ENCODE assay signal across 9 mouse cellular contexts in genomic region chr11:89124411-89124810, GRCm38 (mm10). TPM values are rescaled to one million over a fixed set of nuclear protein-coding genes. Genes with fewer than 3 reads are reported as not detected.
DNase-seq lines count a peak whose midpoint lies in the region; ATAC-seq lines count a peak whose summit lies in the region.
"Had no signal": no experiment of that assay in that cellular context is flagged by ENCODE, and none has a peak within 500 bp of the region (broad histone marks: within the 10 kb centered on the region; RNA-seq: fewer than 3 reads in every experiment).

No protein-coding gene starts in this region.

- no peaks in the 10 kb centered on the region for H3K27me3 ChIP-seq in heart, embryonic 15.5 days
- H3K27me3 ChIP-seq in embryonic facial prominence, embryonic 10.5 days (replicated peaks; ENCODE audit: low read depth, poor library complexity, severe bottlenecking): 0 out of 2 replicates have a peak, but pooled peaks cover 6% of the 10 kb centered on the region
- H3K27me3 ChIP-seq in limb, embryonic 10.5 days (ENCODE audit: low read depth, poor library complexity, severe bottlenecking): peaks cover 22% of the 10 kb centered on the region; the same call in 1 of the 2 replicates
- H3K27me3 ChIP-seq: limb, embryonic 13.5 days had no signal

- WGBS in heart, embryonic 15.5 days: 15% methylated on average over 13 of the region's 13 CpGs
- 10% methylated on average over 13 of the region's 13 CpGs for WGBS in embryonic facial prominence, embryonic 10.5 days
- 18% methylated on average over 13 of the region's 13 CpGs for WGBS in limb, embryonic 10.5 days

- no peak overlapping the region for H3K9ac ChIP-seq in heart, embryonic 15.5 days
- H3K9ac ChIP-seq: limb, embryonic 13.5 days had no signal

- no peak for ATAC-seq in heart, embryonic 15.5 days (replicated peaks; ENCODE audit: insufficient number of reproducible peaks, insufficient read depth, low FRiP score, low read depth)
- no peak for ATAC-seq in erythroid progenitor cell, adult 5-6 weeks (replicated peaks; ENCODE audit: low FRiP score, poor library complexity, severe bottlenecking)
- ATAC-seq in CD4-positive, CD25-positive, alpha-beta regulatory T cell, adult 4 months: no peak

- intact Hi-C loops in heart, postnatal 25 days (cut with DNase I): no loop called here

- no peak overlapping the region for H3K4me3 ChIP-seq in heart, embryonic 15.5 days
- H3K4me3 ChIP-seq in embryonic facial prominence, embryonic 10.5 days: 0 out of 2 replicates have a peak overlapping the region, but pooled peaks have one; percentile 21
- 0 out of 2 replicates have a peak overlapping the region, but pooled peaks have one; percentile 19 for H3K4me3 ChIP-seq in limb, embryonic 10.5 days
- H3K4me3 ChIP-seq: limb, embryonic 13.5 days had no signal

- DNase-seq in heart, postnatal 25 days (ENCODE audit: low spot score): no peak
- DNase-seq in Muller cell, postnatal 12 days (ENCODE audit: inconsistent ontology term): peak; percentile 11
- DNase-seq in embryonic facial prominence, embryonic 10.5 days (ENCODE audit: low spot score): peak; percentile 43
- DNase-seq in limb, embryonic 10.5 days (ENCODE audit: low spot score): peak; percentile 41
- no peak for DNase-seq in cerebellum, postnatal 14 days

- H3K4me1 ChIP-seq in heart, embryonic 15.5 days (replicated peaks): peaks cover 3% of the 10 kb centered on the region; the same call in 1 of the 2 replicates
- peaks cover 18% of the 10 kb centered on the region for H3K4me1 ChIP-seq in embryonic facial prominence, embryonic 10.5 days
- peaks cover 22% of the 10 kb centered on the region for H3K4me1 ChIP-seq in limb, embryonic 10.5 days
- H3K4me1 ChIP-seq: limb, embryonic 13.5 days had no signal

- H3K9me3 ChIP-seq in heart, embryonic 15.5 days (replicated peaks): no peaks in the 10 kb centered on the region
- H3K9me3 ChIP-seq in embryonic facial prominence, embryonic 10.5 days: no peaks in the 10 kb centered on the region
- no peaks in the 10 kb centered on the region for H3K9me3 ChIP-seq in limb, embryonic 10.5 days (replicated peaks)
- H3K9me3 ChIP-seq: limb, embryonic 13.5 days had no signal

- H3K4me2 ChIP-seq in heart, embryonic 15.5 days: peak overlapping the region; percentile 25; the same call in 1 of the 2 replicates
- H3K4me2 ChIP-seq: limb, embryonic 13.5 days had no signal

- H3K36me3 ChIP-seq in heart, embryonic 15.5 days: no peaks in the 10 kb centered on the region
- H3K36me3 ChIP-seq in embryonic facial prominence, embryonic 10.5 days (replicated peaks): no peaks in the 10 kb centered on the region
- no peaks in the 10 kb centered on the region for H3K36me3 ChIP-seq in limb, embryonic 10.5 days
- H3K36me3 ChIP-seq: limb, embryonic 13.5 days had no signal

- H3K27ac ChIP-seq in heart, embryonic 15.5 days: no peak overlapping the region
- H3K27ac ChIP-seq in embryonic facial prominence, embryonic 10.5 days (replicated peaks): peak overlapping the region; percentile 30; the same call in 1 of the 2 replicates
- H3K27ac ChIP-seq in limb, embryonic 10.5 days: 0 out of 2 replicates have a peak overlapping the region, but pooled peaks have one; percentile 19
- H3K27ac ChIP-seq: limb, embryonic 13.5 days had no signal

RNA-seq across cellular contexts. Expression of gene Gm525, which starts 50.8 kb away (rescaled TPM):
- polyA plus RNA-seq in heart, embryonic 15.5 days (2015; fragmentation: Nextera tagmentation; extraction: Ambion mirVana): 1.1 and 5.0 TPM in 2 replicates
- not detected for total RNA-seq in heart, postnatal 25 days (2021)
- polyA plus RNA-seq in embryonic facial prominence, embryonic 10.5 days (2016; fragmentation: Nextera tagmentation; extraction: Ambion mirVana): not detected in 2 replicates
- polyA plus RNA-seq in limb, embryonic 10.5 days (2016; fragmentation: Nextera tagmentation; extraction: Ambion mirVana): not detected in 2 replicates
- total RNA-seq in erythroid progenitor cell, adult 5-6 weeks (2015; ENCODE audit: low replicate concordance): not detected in 2 replicates
- total RNA-seq in erythroid progenitor cell, adult 5-6 weeks (2017; ENCODE audit: low replicate concordance): not detected in 2 replicates
- polyA plus RNA-seq in CD4-positive, CD25-positive, alpha-beta regulatory T cell, adult 4 months (2017; shearing (Covaris generic)): not detected

RNA-seq across cellular contexts. Expression of gene Dgke, which starts 57.8 kb away (rescaled TPM):
- 5.7 and 7.4 TPM in 2 replicates for polyA plus RNA-seq in heart, embryonic 15.5 days (2015; fragmentation: Nextera tagmentation; extraction: Ambion mirVana)
- total RNA-seq in heart, postnatal 25 days (2021): 10 to 100 TPM in 1 of 2 experiments, 1 to 10 TPM in 1; 9.4 to 10.6 TPM
- polyA plus RNA-seq in embryonic facial prominence, embryonic 10.5 days (2016; fragmentation: Nextera tagmentation; extraction: Ambion mirVana): 4.5 and 4.7 TPM in 2 replicates
- polyA plus RNA-seq in limb, embryonic 10.5 days (2016; fragmentation: Nextera tagmentation; extraction: Ambion mirVana): 3.7 and 5.6 TPM in 2 replicates
- 0.72 and 0.84 TPM in 2 replicates for total RNA-seq in erythroid progenitor cell, adult 5-6 weeks (2015; ENCODE audit: low replicate concordance)
- total RNA-seq in erythroid progenitor cell, adult 5-6 weeks (2017; ENCODE audit: low replicate concordance): 1.8 and 2.2 TPM in 2 replicates
- 1 to 10 TPM; 4.6 to 7.3 TPM for polyA plus RNA-seq in CD4-positive, CD25-positive, alpha-beta regulatory T cell, adult 4 months (2017; shearing (Covaris generic))

Comparison
In these comparisons a context has a peak if more than half of its experiments do, and no peak if none do; other contexts are left out.
1. DNase-seq: peak in Muller cell, postnatal 12 days (single experiment), embryonic facial prominence, embryonic 10.5 days (single experiment) and limb, embryonic 10.5 days (single experiment); none in heart, postnatal 25 days (single experiment) and cerebellum, postnatal 14 days (0 of 2).